Mouse (Mus musculus) liver, postnatal 0 days (tissue): ENCODE results near the gene Gm42878.

ENCODE experiments used
- CTCF ChIP-seq: sonication (generic); IDR thresholded peaks from 2 replicates; pipeline ENCODE4 v1.5.1; 2016; ENCODE audit warnings: antibody characterized with exemption, low read depth
- EP300 ChIP-seq: IDR thresholded peaks from 2 replicates; pipeline ENCODE4 v1.6.1; 2016; ENCODE audit warnings: antibody characterized with exemption, low read depth, mild to moderate bottlenecking

DNA sequence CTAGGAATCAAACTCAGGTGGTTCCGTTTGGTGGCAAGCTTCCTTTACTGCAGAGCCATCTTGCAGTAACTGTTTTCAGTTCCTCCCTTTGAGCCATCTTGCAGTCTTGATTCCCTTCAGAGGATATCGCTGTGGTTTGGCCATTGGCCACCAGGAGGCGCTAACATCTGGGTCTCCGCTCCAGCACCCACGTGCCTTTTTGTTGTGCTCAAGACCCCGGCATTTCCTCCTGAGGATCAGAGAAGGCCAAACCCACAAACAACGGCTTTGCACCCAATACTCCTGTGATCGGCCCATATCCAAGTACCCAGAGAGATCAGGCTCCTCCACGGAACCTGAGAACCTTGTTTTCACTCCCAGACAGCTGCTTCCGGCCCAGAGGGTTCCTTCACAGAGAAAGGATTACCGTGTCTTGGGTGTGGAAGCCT, 19.2 kb upstream of the Gm42878 start:
- peak; percentile 96 for TF ChIP-seq CTCF
- TF ChIP-seq EP300 = no peak
